Mouse (Mus musculus): ENCODE results near the gene Dennd2a. TPM values are rescaled to one million over a fixed set of nuclear protein-coding genes. Genes with fewer than 3 reads are reported as not detected.

Dennd2a gene
- polyA plus RNA-seq, 1 experiment from 2014 or later = 34.9 TPM

DNA sequence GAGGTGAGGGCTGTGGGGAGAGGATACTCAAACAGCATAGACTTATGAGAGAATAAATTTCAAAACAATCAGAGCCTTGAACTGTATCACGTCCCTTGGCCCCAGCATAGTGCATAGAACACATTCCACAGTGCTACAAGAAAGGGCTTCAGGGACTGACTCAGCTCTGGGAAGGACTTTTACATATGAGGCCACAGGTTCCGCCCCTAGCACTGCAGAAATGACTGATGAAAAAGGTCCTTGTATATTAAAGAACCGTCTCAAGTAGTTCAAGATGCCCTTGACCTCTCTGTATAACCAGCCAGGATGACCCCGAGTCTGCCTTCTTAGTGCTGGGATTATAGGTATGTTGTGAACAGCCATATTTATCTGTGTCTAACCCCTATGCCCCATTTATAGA lies 85.4 kb downstream of the Dennd2a start:
- 80% methylated on average over 4 of the region's 4 CpGs for WGBS
- H3K27ac ChIP-seq = no peak overlapping the region
- no peaks in the 10 kb centered on the region for H3K27me3 ChIP-seq
- H3K9ac ChIP-seq (replicated peaks) = no peak overlapping the region
- no peak overlapping the region for H3K4me2 ChIP-seq
- no peaks in the 10 kb centered on the region for H3K9me3 ChIP-seq
- no peak for ATAC-seq (ENCODE audit: insufficient number of reproducible peaks, insufficient read depth, low FRiP score, low TSS enrichment, low read depth)
- no peak overlapping the region for H3K4me3 ChIP-seq (replicated peaks)
- peaks cover 70% of the 10 kb centered on the region for H3K36me3 ChIP-seq
- peaks cover 30% of the 10 kb centered on the region for H3K4me1 ChIP-seq (replicated peaks)

GRCm38 (mm10) chr6:39470076-39470475 lies 87.6 kb downstream of the Dennd2a start:
- H3K4me2 ChIP-seq = no peak overlapping the region
- ATAC-seq (ENCODE audit: insufficient number of reproducible peaks, insufficient read depth, low FRiP score, low TSS enrichment, low read depth) = no peak
- H3K4me3 ChIP-seq (replicated peaks) = no peak overlapping the region
- H3K9me3 ChIP-seq = no peaks in the 10 kb centered on the region
- H3K27ac ChIP-seq = no peak overlapping the region
- no peak overlapping the region for H3K9ac ChIP-seq (replicated peaks)
- peaks cover 69% of the 10 kb centered on the region for H3K36me3 ChIP-seq
- no peaks in the 10 kb centered on the region for H3K27me3 ChIP-seq
- H3K4me1 ChIP-seq (replicated peaks) = peaks cover 23% of the 10 kb centered on the region
- 96% methylated on average over 14 of the region's 14 CpGs for WGBS

GRCm38 (mm10) chr6:39469427-39469826 lies 88.2 kb downstream of the Dennd2a start:
- ATAC-seq (ENCODE audit: insufficient number of reproducible peaks, insufficient read depth, low FRiP score, low TSS enrichment, low read depth) = no peak
- Histone ChIP-seq H3K4me2 (no peak overlapping the region), H3K36me3 (peaks cover 76% of the 10 kb centered on the region), H3K4me3 (replicated peaks) (no peak overlapping the region), H3K27me3 (no peaks in the 10 kb centered on the region), H3K9ac (replicated peaks) (no peak overlapping the region), H3K9me3 (no peaks in the 10 kb centered on the region), H3K4me1 (replicated peaks) (peaks cover 22% of the 10 kb centered on the region), H3K27ac (no peak overlapping the region)
- WGBS = 91% methylated on average over 5 of the region's 5 CpGs

GRCm38 (mm10) chr6:39462621-39463538 lies 94.8 kb downstream of the Dennd2a start:
- no peak overlapping the region for H3K4me2 ChIP-seq
- no peak overlapping the region for H3K9ac ChIP-seq (replicated peaks)
- H3K36me3 ChIP-seq = peaks cover 59% of the 10 kb centered on the region
- H3K27me3 ChIP-seq = no peaks in the 10 kb centered on the region
- H3K9me3 ChIP-seq = peaks cover 5% of the 10 kb centered on the region
- ATAC-seq (ENCODE audit: insufficient number of reproducible peaks, insufficient read depth, low FRiP score, low TSS enrichment, low read depth) = no peak; the same call in 1 of the 2 replicates
- WGBS = 51% methylated on average over 16 of the region's 16 CpGs
- H3K4me3 ChIP-seq (replicated peaks) = no peak overlapping the region
- no peak overlapping the region for H3K27ac ChIP-seq
- peaks cover 13% of the 10 kb centered on the region for H3K4me1 ChIP-seq (replicated peaks)

- Histone ChIP-seq H3K4me3 (replicated peaks) (no peak overlapping the region), H3K9ac (replicated peaks) (no peak overlapping the region), H3K4me1 (replicated peaks) (peaks cover 23% of the 10 kb centered on the region), H3K27ac (no peak overlapping the region), H3K36me3 (peaks cover 35% of the 10 kb centered on the region), H3K4me2 (no peak overlapping the region), H3K9me3 (peaks cover 5% of the 10 kb centered on the region), H3K27me3 (no peaks in the 10 kb centered on the region)
- no peak for ATAC-seq (ENCODE audit: insufficient number of reproducible peaks, insufficient read depth, low FRiP score, low TSS enrichment, low read depth)
- WGBS = 96% methylated on average over 11 of the region's 11 CpGs
Measured at GRCm38 (mm10) chr6:39460040-39460439, 97.6 kb downstream of the Dennd2a start.

DNA sequence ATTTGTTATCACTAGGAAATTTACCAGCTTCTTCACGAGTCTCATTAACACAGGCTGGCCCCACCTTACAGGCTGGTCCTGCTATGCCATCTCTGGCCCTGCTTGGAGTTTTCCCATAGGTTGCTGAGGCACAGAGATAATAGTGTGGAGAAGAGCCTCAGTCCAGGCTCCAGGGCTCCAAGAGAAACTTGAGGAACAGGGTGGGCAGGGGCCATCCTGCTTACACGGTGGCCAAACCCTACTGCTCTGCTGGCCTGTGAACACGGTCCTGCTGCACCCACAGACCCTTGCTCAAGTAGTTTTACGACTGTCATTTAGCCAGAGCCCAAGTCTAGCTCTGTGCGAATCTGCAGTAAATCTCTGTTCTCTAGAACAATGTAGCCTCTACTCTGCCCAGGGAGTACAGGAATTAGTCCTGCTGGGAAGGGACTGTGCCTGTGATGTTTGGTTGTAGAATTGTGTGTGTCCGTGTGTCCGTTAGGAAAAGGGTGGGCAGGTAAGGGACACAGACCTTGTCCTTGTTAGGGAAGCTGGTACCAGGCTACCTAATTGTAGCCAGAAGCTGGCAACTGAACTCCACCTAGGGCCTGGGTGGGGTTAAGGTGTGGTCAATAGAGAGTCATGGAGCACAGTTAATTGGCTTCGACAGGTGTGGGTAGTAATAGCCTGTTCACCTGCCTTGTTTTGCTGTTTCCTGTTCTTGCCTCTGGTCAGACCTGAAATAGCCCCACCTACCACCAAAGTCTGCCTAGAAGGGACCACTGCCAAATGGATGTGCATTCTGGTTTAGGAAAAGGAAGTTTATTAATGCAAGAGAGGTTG lies 102.1 kb downstream of the Dennd2a start:
- Histone ChIP-seq H3K9me3 (peaks cover 5% of the 10 kb centered on the region), H3K4me3 (replicated peaks) (no peak overlapping the region), H3K27ac (no peak overlapping the region), H3K9ac (replicated peaks) (no peak overlapping the region), H3K4me2 (no peak overlapping the region), H3K27me3 (no peaks in the 10 kb centered on the region), H3K4me1 (replicated peaks) (0 out of 2 replicates have a peak, but pooled peaks cover 10% of the 10 kb centered on the region), H3K36me3 (peaks cover 7% of the 10 kb centered on the region)
- ATAC-seq (ENCODE audit: insufficient number of reproducible peaks, insufficient read depth, low FRiP score, low TSS enrichment, low read depth) = 0 out of 2 replicates have a peak, but pooled peaks have one; percentile 15
- 40% methylated on average over 8 of the region's 8 CpGs for WGBS

DNA sequence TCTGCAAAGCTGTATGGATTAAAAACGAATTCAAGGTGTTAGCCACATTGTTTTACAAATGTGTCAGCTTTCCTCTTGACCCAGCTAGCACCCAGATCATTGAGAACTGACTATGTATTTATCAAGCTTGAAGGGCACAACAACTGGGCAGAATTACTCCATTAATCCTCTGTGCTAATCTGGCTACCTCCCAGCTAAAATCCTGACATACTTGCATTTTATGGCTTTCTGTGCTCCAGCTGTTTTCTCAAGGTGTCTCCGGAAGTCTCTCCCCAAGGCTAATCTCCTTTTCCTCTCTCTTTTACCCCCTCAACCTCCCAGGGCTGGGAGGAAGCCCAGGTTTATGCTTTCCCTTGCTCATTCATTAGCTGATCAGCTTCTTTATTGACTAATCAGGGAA lies 103.1 kb downstream of the Dennd2a start:
- Histone ChIP-seq H3K4me2 (no peak overlapping the region), H3K4me1 (replicated peaks) (peaks cover 10% of the 10 kb centered on the region; the same call in 1 of the 2 replicates), H3K9ac (replicated peaks) (no peak overlapping the region), H3K27me3 (no peaks in the 10 kb centered on the region), H3K9me3 (no peaks in the 10 kb centered on the region), H3K36me3 (no peaks in the 10 kb centered on the region), H3K27ac (no peak overlapping the region), H3K4me3 (replicated peaks) (no peak overlapping the region)
- no peak for ATAC-seq (ENCODE audit: insufficient number of reproducible peaks, insufficient read depth, low FRiP score, low TSS enrichment, low read depth)
- 31% methylated on average over 2 of the region's 2 CpGs for WGBS

- H3K9ac ChIP-seq (replicated peaks) = no peak overlapping the region
- H3K36me3 ChIP-seq = no peaks in the 10 kb centered on the region
- no peaks in the 10 kb centered on the region for H3K27me3 ChIP-seq
- H3K4me3 ChIP-seq (replicated peaks) = no peak overlapping the region
- no peak for ATAC-seq (ENCODE audit: insufficient number of reproducible peaks, insufficient read depth, low FRiP score, low TSS enrichment, low read depth)
- H3K27ac ChIP-seq = no peak overlapping the region
- H3K4me1 ChIP-seq (replicated peaks) = peaks cover 10% of the 10 kb centered on the region; the same call in 1 of the 2 replicates
- no peak overlapping the region for H3K4me2 ChIP-seq
- H3K9me3 ChIP-seq = no peaks in the 10 kb centered on the region
- 94% methylated on average over 4 of the region's 4 CpGs for WGBS
Measured at GRCm38 (mm10) chr6:39453564-39453963, 104.1 kb downstream of the Dennd2a start.

DNA sequence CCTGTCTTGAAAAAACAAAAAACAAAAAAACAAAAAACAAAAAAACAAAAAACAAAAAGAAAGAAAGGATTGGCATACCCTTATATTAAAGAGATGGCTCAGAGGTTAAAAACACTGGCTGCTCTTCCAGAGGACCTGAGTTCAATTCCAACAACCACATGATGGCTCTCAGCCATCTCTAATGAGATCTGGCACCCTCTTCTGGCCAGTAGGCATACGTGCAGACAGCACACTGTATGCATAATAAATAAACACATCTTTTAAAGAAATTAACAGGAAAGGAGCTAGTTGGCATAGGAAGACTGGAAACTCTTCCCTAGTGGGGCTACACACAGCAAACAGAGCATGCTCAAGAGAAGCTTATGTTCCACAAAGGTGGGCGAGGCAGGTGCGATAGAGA lies 106.6 kb downstream of the Dennd2a start:
- Histone ChIP-seq H3K9me3 (no peaks in the 10 kb centered on the region), H3K27me3 (no peaks in the 10 kb centered on the region), H3K27ac (no peak overlapping the region), H3K4me1 (replicated peaks) (peaks cover 9% of the 10 kb centered on the region; the same call in 1 of the 2 replicates), H3K36me3 (no peaks in the 10 kb centered on the region), H3K4me3 (replicated peaks) (no peak overlapping the region), H3K9ac (replicated peaks) (no peak overlapping the region), H3K4me2 (no peak overlapping the region)
- ATAC-seq (ENCODE audit: insufficient number of reproducible peaks, insufficient read depth, low FRiP score, low TSS enrichment, low read depth) = no peak
- WGBS = 86% methylated on average over 3 of the region's 3 CpGs

GRCm38 (mm10) chr6:39450580-39450979 lies 107.1 kb downstream of the Dennd2a start:
- WGBS = 89% methylated on average over 4 of the region's 4 CpGs
- Histone ChIP-seq H3K27ac (no peak overlapping the region), H3K4me1 (replicated peaks) (peaks cover 4% of the 10 kb centered on the region; the same call in 1 of the 2 replicates), H3K9ac (replicated peaks) (no peak overlapping the region), H3K4me3 (replicated peaks) (no peak overlapping the region), H3K4me2 (no peak overlapping the region), H3K36me3 (no peaks in the 10 kb centered on the region), H3K27me3 (no peaks in the 10 kb centered on the region), H3K9me3 (no peaks in the 10 kb centered on the region)
- ATAC-seq (ENCODE audit: insufficient number of reproducible peaks, insufficient read depth, low FRiP score, low TSS enrichment, low read depth) = no peak

Measured in limb, embryonic 12.5 days (tissue).